Mouse (Mus musculus): ENCODE data around the gene Olfr1427.
"Not testable (repeated sequence)": the region's sequence is repeated elsewhere in the genome, so short reads cannot be mapped to it uniquely, and the experiment has no call there.

Olfr1427 gene

GRCm38 (mm10) chr19:12103234-12103633, at the start of gene Olfr1427:
Olfr1427 (minus strand) TSS chr19:12103334.
- no peak for ATAC-seq (ENCODE audit: insufficient number of reproducible peaks, low FRiP score, low TSS enrichment)

- ATAC-seq (ENCODE audit: insufficient number of reproducible peaks, low FRiP score, low TSS enrichment): no peak
Measured at GRCm38 (mm10) chr19:12145452-12145851, 42.3 kb upstream of the Olfr1427 start.

DNA sequence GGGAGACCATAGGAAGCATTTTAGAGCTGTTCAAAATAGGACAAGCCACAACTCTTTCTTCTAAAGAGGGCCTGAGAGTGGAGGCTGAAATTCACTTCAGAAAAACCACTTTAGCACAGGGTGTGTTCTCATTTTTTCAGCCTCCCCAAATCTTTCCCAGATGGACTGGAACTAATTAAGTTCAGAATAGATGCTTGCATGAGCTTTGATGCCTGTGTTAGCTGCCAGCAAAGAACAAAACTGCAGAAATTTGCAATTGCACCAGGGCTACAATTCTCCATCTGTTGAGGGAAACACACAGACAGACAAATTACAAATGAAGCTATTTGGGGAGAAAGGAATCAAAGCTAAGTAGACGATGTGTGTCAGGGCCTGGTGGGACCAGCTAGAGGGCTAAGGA, 40.2 kb upstream of the Olfr1427 start:
- no peak for ATAC-seq (ENCODE audit: insufficient number of reproducible peaks, low FRiP score, low TSS enrichment)

DNA sequence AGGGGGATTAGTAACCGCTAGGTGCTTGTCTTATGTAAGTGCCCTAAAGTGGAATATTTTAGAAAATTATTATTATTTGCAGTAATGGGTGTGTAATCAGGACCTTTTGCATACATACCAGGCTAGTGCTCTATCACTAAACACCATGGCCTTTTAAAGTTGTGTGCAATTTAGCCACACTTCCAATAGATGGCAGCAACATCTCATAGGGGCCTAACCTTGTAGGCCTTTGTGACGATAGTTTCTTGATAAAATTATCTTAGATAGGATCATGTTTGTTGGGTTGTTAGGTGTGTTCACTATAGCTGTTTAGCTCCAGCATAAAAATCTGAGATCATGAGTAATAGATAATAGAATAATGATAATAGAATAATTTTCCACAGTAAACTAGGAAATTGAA, 31.2 kb upstream of the Olfr1427 start:
- ATAC-seq (ENCODE audit: insufficient number of reproducible peaks, low FRiP score, low TSS enrichment): no peak

DNA sequence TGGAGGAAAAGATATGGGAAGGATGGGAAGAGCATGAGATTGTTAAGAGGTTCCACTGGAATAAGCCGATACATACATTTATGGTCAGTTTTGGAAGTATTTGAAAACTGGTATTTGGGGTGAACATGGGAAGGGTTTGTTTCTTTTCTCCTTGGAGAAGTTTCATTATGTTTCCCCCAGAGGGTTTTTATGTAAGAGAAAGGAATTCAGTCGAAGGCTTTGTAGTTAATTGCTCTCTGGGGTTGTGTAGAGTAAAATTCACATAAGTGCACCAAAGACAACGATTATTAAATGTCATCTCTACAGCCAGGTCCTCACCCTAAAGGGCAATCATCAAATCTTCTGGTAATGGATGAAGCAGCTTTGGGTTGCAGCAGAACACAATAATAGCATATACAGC, 20.0 kb upstream of the Olfr1427 start, which contains the start of gene Olfr76:
Gene Olfr76, minus strand, starts transcription at position 101 of the 400 bp plus-strand sequence.
- no peak for ATAC-seq (ENCODE audit: insufficient number of reproducible peaks, low FRiP score, low TSS enrichment)

- no peak for ATAC-seq (ENCODE audit: insufficient number of reproducible peaks, low FRiP score, low TSS enrichment)
Measured at GRCm38 (mm10) chr19:12116464-12116863, 13.3 kb upstream of the Olfr1427 start.

GRCm38 (mm10) chr19:12115797-12116196, 12.7 kb upstream of the Olfr1427 start, which contains the start of gene Olfr1428:
Olfr1428 (minus strand) TSS chr19:12115897.
- ATAC-seq (ENCODE audit: insufficient number of reproducible peaks, low FRiP score, low TSS enrichment): no peak

- ATAC-seq (ENCODE audit: insufficient number of reproducible peaks, low FRiP score, low TSS enrichment): no peak
Measured at GRCm38 (mm10) chr19:12113807-12114206, 10.7 kb upstream of the Olfr1427 start.

DNA sequence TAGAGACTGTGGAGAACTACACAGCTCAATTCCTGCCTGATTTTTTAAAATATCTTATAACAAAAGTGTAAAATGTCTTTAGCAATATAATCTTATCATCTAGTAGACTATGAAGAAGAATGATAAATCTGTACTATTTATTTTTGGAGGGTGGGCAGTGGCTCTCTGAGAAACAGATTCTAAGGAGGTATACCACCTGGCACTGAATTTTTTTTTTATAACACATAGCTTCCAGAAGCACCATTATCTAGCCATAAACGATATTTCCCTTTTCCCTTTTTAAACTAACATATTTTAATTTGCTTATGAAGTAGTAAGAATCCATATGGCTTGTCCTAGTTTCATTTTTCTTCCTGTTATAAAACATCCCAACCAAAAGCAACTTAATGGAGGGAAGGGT, 1.4 kb upstream of the Olfr1427 start:
- ATAC-seq (ENCODE audit: insufficient number of reproducible peaks, low FRiP score, low TSS enrichment): no peak

- ATAC-seq (ENCODE audit: insufficient number of reproducible peaks, low FRiP score, low TSS enrichment): no peak
Measured at GRCm38 (mm10) chr19:12091913-12092312, 11.2 kb downstream of the Olfr1427 start, which contains the start of gene Olfr1426. Olfr1426 (minus strand) TSS chr19:12092013.

GRCm38 (mm10) chr19:12077631-12078030, 25.5 kb downstream of the Olfr1427 start, which contains the start of gene Olfr1425:
Olfr1425 (minus strand) TSS chr19:12077731.
- not testable (repeated sequence) for ATAC-seq (ENCODE audit: insufficient number of reproducible peaks, low FRiP score, low TSS enrichment)

DNA sequence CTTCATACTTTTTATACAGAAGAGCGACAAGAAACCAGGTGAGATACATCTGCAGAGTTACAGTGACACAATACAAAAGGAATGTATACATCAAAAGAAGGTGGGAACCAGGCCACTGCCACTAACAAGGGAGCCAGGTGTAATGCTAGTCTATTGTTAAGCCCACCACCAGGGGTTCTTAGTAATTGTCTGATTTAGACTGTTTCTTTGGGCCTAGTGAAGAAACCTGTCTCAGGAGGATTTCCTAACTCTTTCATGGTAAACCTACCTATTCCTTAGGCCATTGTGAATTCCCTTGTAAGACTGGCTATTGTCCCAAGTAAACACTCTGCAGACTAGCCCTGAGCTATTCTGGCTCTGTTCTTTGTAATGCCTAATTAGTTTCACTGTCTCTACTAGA, 33.6 kb downstream of the Olfr1427 start:
- ATAC-seq (ENCODE audit: insufficient number of reproducible peaks, low FRiP score, low TSS enrichment): not testable (repeated sequence)

DNA sequence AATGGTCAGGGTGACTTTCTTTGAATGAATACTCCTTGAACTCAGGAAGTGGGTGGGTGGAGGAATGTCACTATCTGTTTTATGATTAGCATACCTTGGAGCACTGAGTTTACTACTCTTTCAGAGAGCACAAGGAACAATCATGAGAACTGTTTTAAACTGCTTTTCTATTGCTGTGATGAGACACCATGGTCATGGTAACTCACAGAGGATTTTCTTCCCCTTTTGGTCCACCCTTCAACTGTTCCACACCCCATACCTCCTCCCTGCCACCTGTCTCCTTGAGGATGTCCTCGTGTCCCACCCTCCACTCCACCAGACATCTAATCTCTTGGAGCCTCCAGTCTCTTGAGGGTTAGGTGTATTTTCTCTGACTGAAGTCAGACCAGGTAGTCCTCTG, 35.3 kb downstream of the Olfr1427 start:
- not testable (repeated sequence) for ATAC-seq (ENCODE audit: insufficient number of reproducible peaks, low FRiP score, low TSS enrichment)

GRCm38 (mm10) chr19:12062582-12062981, 40.6 kb downstream of the Olfr1427 start, which contains the start of gene Olfr1424:
Olfr1424 (minus strand) TSS chr19:12062682.
- not testable (repeated sequence) for ATAC-seq (ENCODE audit: insufficient number of reproducible peaks, low FRiP score, low TSS enrichment)

Measured in cerebellum, adult (tissue).